Mouse (Mus musculus): Measurements from ENCODE around the gene Nyap1. TPM values are rescaled to one million over a fixed set of nuclear protein-coding genes. Genes with fewer than 3 reads are reported as not detected.
A peak's percentile ranks its signal among the peaks of the same experiment; 100 is the strongest.

Nyap1 gene
- polyA plus RNA-seq, 1 experiment from 2014 or later = 1.0 TPM

DNA sequence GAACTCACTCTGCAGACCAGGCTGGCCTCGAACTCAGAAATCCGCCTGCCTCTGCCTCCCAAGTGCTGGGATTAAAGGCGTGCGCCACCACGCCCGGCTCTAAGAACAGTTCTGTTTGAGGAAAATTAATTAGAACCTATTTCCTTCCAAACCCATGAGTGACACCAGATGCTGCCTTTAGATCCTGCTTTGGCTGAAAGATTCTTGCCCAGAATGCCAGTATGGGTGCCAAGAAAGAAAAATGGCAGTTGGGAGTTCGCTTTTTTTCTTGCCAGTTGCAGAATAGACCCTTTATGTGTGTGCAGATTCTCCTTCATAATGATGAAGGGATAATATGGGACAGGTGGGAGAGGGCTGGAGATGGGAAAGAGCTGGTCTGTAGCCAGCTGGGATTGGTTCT is 2.8 kb upstream of the Nyap1 start:
- no peaks in the 10 kb centered on the region for H3K27me3 ChIP-seq (ENCODE audit: control insufficient read depth, insufficient read depth, low read length)
- H3K9ac ChIP-seq (ENCODE audit: low read length) = no peak overlapping the region
- DNase-seq (ENCODE audit: low spot score) = no peak
- H3K4me2 ChIP-seq (replicated peaks; ENCODE audit: low read depth) = no peak overlapping the region
- H3K4me3 ChIP-seq (ENCODE audit: low read depth, low read length) = no peak overlapping the region
- 92% methylated on average over 6 of the region's 7 CpGs for WGBS
- H3K36me3 ChIP-seq (ENCODE audit: control insufficient read depth, insufficient read depth, low read length) = no peaks in the 10 kb centered on the region
- peaks cover 2% of the 10 kb centered on the region; the same call in 1 of the 2 replicates for H3K4me1 ChIP-seq (replicated peaks; ENCODE audit: control insufficient read depth, insufficient read depth)
- H3K27ac ChIP-seq (replicated peaks) = no peak overlapping the region
- TF ChIP-seq CTCF (IDR thresholded peaks at IDR 0.05; ENCODE audit: low read depth) = no peak
- no peak for TF ChIP-seq EP300 (optimal IDR thresholded peaks at IDR 0.05)
- ATAC-seq (ENCODE audit: low FRiP score, low TSS enrichment) = no peak
- no peaks in the 10 kb centered on the region for H3K9me3 ChIP-seq (ENCODE audit: control insufficient read depth, low read length)

- Histone ChIP-seq H3K36me3 (ENCODE audit: control insufficient read depth, insufficient read depth, low read length) (no peaks in the 10 kb centered on the region), H3K27me3 (ENCODE audit: control insufficient read depth, insufficient read depth, low read length) (no peaks in the 10 kb centered on the region), H3K4me3 (ENCODE audit: low read depth, low read length) (no peak overlapping the region), H3K4me2 (replicated peaks; ENCODE audit: low read depth) (no peak overlapping the region), H3K27ac (replicated peaks) (no peak overlapping the region), H3K9me3 (ENCODE audit: control insufficient read depth, low read length) (no peaks in the 10 kb centered on the region), H3K9ac (ENCODE audit: low read length) (no peak overlapping the region), H3K4me1 (replicated peaks; ENCODE audit: control insufficient read depth, insufficient read depth) (peaks cover 2% of the 10 kb centered on the region; the same call in 1 of the 2 replicates)
- no peak for DNase-seq (ENCODE audit: low spot score)
- no peak for TF ChIP-seq CTCF (IDR thresholded peaks at IDR 0.05; ENCODE audit: low read depth)
- no peak for TF ChIP-seq EP300 (optimal IDR thresholded peaks at IDR 0.05)
- 98% methylated on average over 6 of the region's 6 CpGs for WGBS
- no peak for ATAC-seq (ENCODE audit: low FRiP score, low TSS enrichment)
These were observed 1.4 kb upstream of the Nyap1 start for GRCm38 (mm10) chr5:137742836-137743235.

- TF ChIP-seq CTCF (IDR thresholded peaks at IDR 0.05; ENCODE audit: low read depth) = no peak
- TF ChIP-seq EP300 (optimal IDR thresholded peaks at IDR 0.05) = no peak
- WGBS = 61% methylated on average over 10 of the region's 10 CpGs
- ATAC-seq (ENCODE audit: low FRiP score, low TSS enrichment) = no peak
- H3K27me3 ChIP-seq (ENCODE audit: control insufficient read depth, insufficient read depth, low read length) = no peaks in the 10 kb centered on the region
- no peak overlapping the region for H3K9ac ChIP-seq (ENCODE audit: low read length)
- no peaks in the 10 kb centered on the region for H3K9me3 ChIP-seq (ENCODE audit: control insufficient read depth, low read length)
- DNase-seq (ENCODE audit: low spot score) = no peak
- peak overlapping the region; percentile 61 for H3K4me3 ChIP-seq (ENCODE audit: low read depth, low read length)
- peak overlapping the region; percentile 81; the same call in 1 of the 2 replicates for H3K4me2 ChIP-seq (replicated peaks; ENCODE audit: low read depth)
- H3K36me3 ChIP-seq (ENCODE audit: control insufficient read depth, insufficient read depth, low read length) = no peaks in the 10 kb centered on the region
- H3K27ac ChIP-seq (replicated peaks) = no peak overlapping the region
- H3K4me1 ChIP-seq (replicated peaks; ENCODE audit: control insufficient read depth, insufficient read depth) = peaks cover 2% of the 10 kb centered on the region; the same call in 1 of the 2 replicates
These were observed 641 bp upstream of the Nyap1 start for GRCm38 (mm10) chr5:137742048-137742447.

GRCm38 (mm10) chr5:137740506-137740905 is 901 bp downstream of the Nyap1 start:
- Histone ChIP-seq H3K36me3 (ENCODE audit: control insufficient read depth, insufficient read depth, low read length) (no peaks in the 10 kb centered on the region), H3K4me1 (replicated peaks; ENCODE audit: control insufficient read depth, insufficient read depth) (peaks cover 2% of the 10 kb centered on the region; the same call in 1 of the 2 replicates), H3K4me2 (replicated peaks; ENCODE audit: low read depth) (peak overlapping the region; percentile 81), H3K4me3 (ENCODE audit: low read depth, low read length) (peak overlapping the region; percentile 61), H3K27me3 (ENCODE audit: control insufficient read depth, insufficient read depth, low read length) (no peaks in the 10 kb centered on the region), H3K9ac (ENCODE audit: low read length) (peak overlapping the region; percentile 65), H3K27ac (replicated peaks) (peak overlapping the region; percentile 78), H3K9me3 (ENCODE audit: control insufficient read depth, low read length) (no peaks in the 10 kb centered on the region)
- ATAC-seq (ENCODE audit: low FRiP score, low TSS enrichment) = no peak
- TF ChIP-seq EP300 (optimal IDR thresholded peaks at IDR 0.05) = no peak
- no peak for TF ChIP-seq CTCF (IDR thresholded peaks at IDR 0.05; ENCODE audit: low read depth)
- DNase-seq (ENCODE audit: low spot score) = no peak
- WGBS = 11% methylated on average over 11 of the region's 11 CpGs

- Histone ChIP-seq H3K9ac (ENCODE audit: low read length) (0 out of 2 replicates have a peak overlapping the region, but pooled peaks have one; percentile 18), H3K27ac (replicated peaks) (0 out of 2 replicates have a peak overlapping the region, but pooled peaks have one; percentile 35), H3K4me3 (ENCODE audit: low read depth, low read length) (no peak overlapping the region), H3K4me2 (replicated peaks; ENCODE audit: low read depth) (peak overlapping the region; percentile 81; the same call in 1 of the 2 replicates), H3K4me1 (replicated peaks; ENCODE audit: control insufficient read depth, insufficient read depth) (peaks cover 2% of the 10 kb centered on the region; the same call in 1 of the 2 replicates), H3K9me3 (ENCODE audit: control insufficient read depth, low read length) (no peaks in the 10 kb centered on the region), H3K36me3 (ENCODE audit: control insufficient read depth, insufficient read depth, low read length) (no peaks in the 10 kb centered on the region), H3K27me3 (ENCODE audit: control insufficient read depth, insufficient read depth, low read length) (no peaks in the 10 kb centered on the region)
- no peak for DNase-seq (ENCODE audit: low spot score)
- ATAC-seq (ENCODE audit: low FRiP score, low TSS enrichment) = no peak
- WGBS = 55% methylated on average over 9 of the region's 9 CpGs
- TF ChIP-seq CTCF (IDR thresholded peaks at IDR 0.05; ENCODE audit: low read depth) (no peak), EP300 (optimal IDR thresholded peaks at IDR 0.05) (no peak)
These were observed 1.9 kb downstream of the Nyap1 start for GRCm38 (mm10) chr5:137739471-137739870.

- TF ChIP-seq CTCF (IDR thresholded peaks at IDR 0.05; ENCODE audit: low read depth) (peak; percentile 65), EP300 (optimal IDR thresholded peaks at IDR 0.05) (no peak)
- no peak overlapping the region for H3K9ac ChIP-seq (ENCODE audit: low read length)
- no peaks in the 10 kb centered on the region for H3K9me3 ChIP-seq (ENCODE audit: control insufficient read depth, low read length)
- 48% methylated on average over 5 of the region's 5 CpGs for WGBS
- no peaks in the 10 kb centered on the region for H3K27me3 ChIP-seq (ENCODE audit: control insufficient read depth, insufficient read depth, low read length)
- ATAC-seq (ENCODE audit: low FRiP score, low TSS enrichment) (no peak; the same call in 1 of the 2 replicates), DNase-seq (ENCODE audit: low spot score) (peak; percentile 30)
- no peak overlapping the region; the same call in 1 of the 2 replicates for H3K27ac ChIP-seq (replicated peaks)
- no peak overlapping the region for H3K4me3 ChIP-seq (ENCODE audit: low read depth, low read length)
- H3K36me3 ChIP-seq (ENCODE audit: control insufficient read depth, insufficient read depth, low read length) = no peaks in the 10 kb centered on the region
- peaks cover 2% of the 10 kb centered on the region; the same call in 1 of the 2 replicates for H3K4me1 ChIP-seq (replicated peaks; ENCODE audit: control insufficient read depth, insufficient read depth)
- no peak overlapping the region for H3K4me2 ChIP-seq (replicated peaks; ENCODE audit: low read depth)
These were observed 2.9 kb downstream of the Nyap1 start for GRCm38 (mm10) chr5:137738516-137738915.

All from stomach, postnatal 0 days (tissue).